Mouse (Mus musculus): Measurements from ENCODE around the gene Tmem59.

Gene Tmem59

DNA sequence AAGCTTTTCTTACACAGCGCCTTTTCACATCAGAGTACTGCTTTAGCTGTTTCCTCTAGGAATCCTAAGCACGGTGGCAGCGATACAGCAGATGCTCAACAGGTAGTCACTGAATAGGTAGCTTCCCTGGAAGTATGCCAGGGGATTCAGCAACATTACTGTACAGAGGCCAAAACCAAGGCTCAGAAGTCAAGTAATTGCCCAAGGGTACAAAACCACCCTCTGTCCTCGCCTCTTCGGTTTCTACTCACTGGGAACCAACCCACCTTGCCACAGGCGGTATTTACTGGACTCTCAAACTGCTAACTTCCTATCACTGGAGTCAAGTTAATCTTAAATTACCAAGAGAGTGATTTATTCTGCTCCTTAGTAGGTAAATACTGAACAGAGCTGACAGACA is 62.0 kb downstream of the Tmem59 start:
- DNase-seq (ENCODE audit: low spot score in 2 of 2): no peak

DNA sequence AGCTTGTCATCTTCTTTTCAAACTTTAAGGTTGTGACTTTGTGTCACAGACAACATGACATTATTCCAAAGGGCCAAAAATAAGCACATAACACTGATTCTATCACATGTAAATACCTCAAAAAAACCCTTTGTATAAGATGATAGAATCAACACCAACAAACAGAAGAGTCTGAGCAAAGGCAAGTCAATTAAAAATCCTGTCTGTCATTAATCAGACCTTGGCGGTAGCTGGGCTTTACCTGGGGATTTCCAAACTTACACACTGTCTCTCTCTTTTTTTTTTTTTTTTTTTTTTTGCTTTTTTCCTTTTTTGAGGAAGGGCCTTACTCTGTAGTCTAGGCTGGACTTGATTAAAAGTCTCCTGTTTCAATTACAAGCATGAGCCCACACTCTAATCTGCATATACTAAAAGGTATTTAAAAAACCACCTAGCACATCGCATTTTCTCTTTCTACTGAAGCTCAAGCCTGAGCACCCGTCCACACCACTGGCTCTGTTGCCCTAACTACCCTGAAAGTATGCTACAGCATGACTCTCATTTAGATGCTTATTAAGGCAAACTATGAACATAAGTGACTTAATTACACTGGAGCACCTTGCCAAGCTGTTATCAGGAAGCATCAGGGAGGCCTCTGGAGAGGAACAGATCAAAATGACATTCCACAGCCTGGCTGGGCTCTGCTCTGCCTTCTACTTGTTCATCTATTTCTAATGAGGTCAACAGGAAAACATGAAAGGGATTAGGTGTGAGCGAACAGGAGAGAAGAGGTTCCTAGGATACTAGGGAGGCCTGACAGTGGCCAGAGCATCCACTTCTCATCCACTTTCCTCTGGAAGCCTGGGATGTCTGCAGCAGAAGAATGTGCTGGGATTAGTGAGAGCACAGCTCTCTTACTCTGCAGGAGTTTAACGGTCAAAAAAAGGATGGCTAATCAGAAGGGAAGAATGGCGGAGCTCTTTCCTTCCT is 65.5 kb downstream of the Tmem59 start:
- no peak for DNase-seq (ENCODE audit: low spot score in 2 of 2)

DNA sequence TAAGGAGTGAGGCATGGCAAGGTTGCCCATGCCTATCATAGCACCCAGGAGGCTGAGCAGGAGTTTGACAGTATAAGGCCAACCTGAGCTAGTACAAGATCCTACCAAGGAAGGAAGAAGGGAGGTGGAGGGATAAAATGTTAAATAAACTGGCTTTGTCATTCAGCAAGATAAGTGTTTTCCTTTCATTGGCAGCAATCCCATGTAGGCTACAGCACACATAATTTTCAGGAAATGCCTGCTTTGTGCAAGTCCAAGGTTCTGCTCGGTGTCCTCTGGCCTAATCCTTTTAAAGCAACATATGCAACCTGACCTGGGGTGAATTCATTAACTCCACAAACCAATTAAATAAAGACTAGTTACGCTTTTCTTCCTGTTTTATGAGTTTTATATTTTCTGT is 67.2 kb downstream of the Tmem59 start:
- DNase-seq (ENCODE audit: low spot score in 2 of 2): no peak

DNA sequence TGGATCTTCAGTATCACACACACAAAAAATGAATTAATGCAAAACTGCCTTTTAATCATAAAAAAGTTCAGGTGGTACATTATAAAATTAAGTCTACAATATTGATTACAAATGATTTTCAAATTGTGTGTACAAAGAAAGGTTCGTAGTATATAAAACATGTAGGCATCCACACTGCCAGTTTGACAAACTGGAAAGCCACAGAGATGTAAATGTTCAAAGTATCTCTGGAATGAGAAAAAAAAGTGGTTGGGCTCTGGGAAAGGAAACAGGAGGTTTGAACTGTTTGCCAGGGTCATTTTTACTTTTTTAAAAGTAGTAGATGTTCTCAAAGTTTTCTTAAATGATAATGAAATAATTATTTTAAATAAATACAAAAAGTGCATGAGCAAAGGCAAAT is 67.8 kb downstream of the Tmem59 start:
- DNase-seq (ENCODE audit: low spot score in 2 of 2): no peak

DNA sequence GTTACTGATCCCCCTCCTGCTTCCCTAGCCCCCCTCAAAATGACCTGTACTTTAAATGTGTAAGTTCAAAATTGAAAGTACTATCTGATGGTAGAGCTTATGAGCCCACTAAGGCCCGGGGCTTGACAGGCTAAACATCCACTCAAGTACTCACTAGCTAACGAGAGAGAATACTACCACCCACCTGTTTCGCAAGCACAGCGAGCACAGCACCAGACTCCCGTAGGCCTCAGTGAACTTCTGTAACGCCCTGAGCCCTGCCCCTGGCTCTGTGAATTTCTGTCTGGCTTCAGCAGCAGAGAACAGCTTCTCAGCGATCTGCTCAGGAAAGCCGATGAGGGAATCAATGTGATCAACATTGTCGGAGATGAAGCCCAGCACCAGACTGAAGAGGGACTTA is 68.9 kb downstream of the Tmem59 start:
- no peak for DNase-seq (ENCODE audit: low spot score in 2 of 2)

GRCm38 (mm10) chr4:107248061-107248460 is 69.9 kb downstream of the Tmem59 start:
- no peak for DNase-seq (ENCODE audit: low spot score in 2 of 2)

- no peak for DNase-seq (ENCODE audit: low spot score in 2 of 2)
These were observed 71.3 kb downstream of the Tmem59 start for GRCm38 (mm10) chr4:107249471-107249870.

DNA sequence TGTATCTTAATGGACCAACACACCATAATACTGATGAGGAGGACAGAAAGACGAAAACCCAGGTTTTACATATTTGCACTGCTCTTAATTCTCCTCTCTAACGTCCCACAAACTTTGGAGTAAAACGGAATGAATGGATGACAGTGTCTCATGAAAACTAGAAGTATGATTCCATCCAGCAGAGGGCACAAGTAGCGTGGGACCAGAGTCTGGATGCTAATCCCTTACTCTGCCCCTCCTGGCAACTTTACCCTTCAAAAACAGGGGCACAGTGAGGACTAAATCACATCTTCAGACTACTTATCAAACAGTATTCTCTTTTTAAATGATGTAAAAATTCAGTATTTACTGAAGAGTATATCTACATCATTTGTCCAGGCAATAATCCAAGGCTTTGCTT is 72.3 kb downstream of the Tmem59 start:
- DNase-seq (ENCODE audit: low spot score in 2 of 2): no peak
